Mouse (Mus musculus): ENCODE data around the gene Fez1.

DNA sequence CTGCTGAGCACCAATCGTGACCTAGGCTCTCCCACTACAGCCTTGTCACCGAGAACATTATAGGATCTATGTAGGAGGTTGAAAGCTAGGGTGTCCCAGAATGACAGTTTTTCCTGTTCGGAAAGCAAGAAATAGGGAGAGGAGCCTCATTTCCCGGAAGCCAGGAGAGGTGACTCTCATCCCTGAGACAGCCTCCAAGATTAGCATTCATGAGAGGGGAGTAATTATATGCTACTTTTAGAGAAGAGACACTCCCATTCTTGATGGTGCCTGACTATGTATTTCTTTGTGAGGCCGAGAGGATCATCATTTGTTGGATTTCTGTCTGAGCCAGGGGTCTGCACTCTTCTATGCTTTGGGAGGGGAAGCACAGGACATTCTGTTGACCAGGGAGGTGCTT, 60.0 kb downstream of the Fez1 start:
- TF ChIP-seq POLR2A (IDR thresholded peaks at IDR 0.05; ENCODE audit: extremely low read depth, insufficient read depth, low read length): no peak
- TF ChIP-seq CTCF (IDR thresholded peaks at IDR 0.05; ENCODE audit: extremely low read depth, insufficient read depth, low read length): no peak

Measured in cortical plate, adult 2 months (tissue).